Mouse (Mus musculus) embryonic fibroblast, embryonic 13.5 days (primary cell): ENCODE results near the gene Neo1.

ENCODE experiments used
- CTCF ChIP-seq: IDR thresholded peaks from 2 replicates; pipeline ENCODE4 v1.5.1; 2011; ENCODE audit warnings: mild to moderate bottlenecking, control low read depth, low read length, moderate library complexity, borderline replicate concordance; ENCODE audit not compliant: insufficient read depth
- POLR2A ChIP-seq: IDR thresholded peaks from 2 replicates; pipeline ENCODE4 v1.6.1; 2011; ENCODE audit warnings: low read depth, mild to moderate bottlenecking, control low read depth, low read length, moderate library complexity

- TF ChIP-seq POLR2A (no peak), CTCF (no peak)
These were observed 188.6 kb downstream of the Neo1 start for GRCm38 (mm10) chr9:58847676-58848075.
